Mouse (Mus musculus) ovary, postnatal 14 days (tissue): ENCODE data around the gene Fam19a5.

ENCODE experiments used
- DNase-seq: peaks from one replicate; pipeline ENCODE4 v3.0.0; 2022; ENCODE audit warnings: low spot score

Gene Fam19a5

GRCm38 (mm10) chr15:87597149-87597548 is 53.0 kb downstream of the Fam19a5 start:
- peak; percentile 7 for DNase-seq

GRCm38 (mm10) chr15:87597766-87598165 is 53.7 kb downstream of the Fam19a5 start:
- no peak for DNase-seq

- DNase-seq = no peak
Measured at GRCm38 (mm10) chr15:87598636-87599035, 54.5 kb downstream of the Fam19a5 start.

- DNase-seq = no peak
Measured at GRCm38 (mm10) chr15:87603316-87603715, 59.2 kb downstream of the Fam19a5 start.

GRCm38 (mm10) chr15:87605504-87606280 is 61.6 kb downstream of the Fam19a5 start:
- DNase-seq = no peak

GRCm38 (mm10) chr15:87606702-87607101 is 62.6 kb downstream of the Fam19a5 start:
- no peak for DNase-seq

GRCm38 (mm10) chr15:87609236-87609635 is 65.1 kb downstream of the Fam19a5 start:
- DNase-seq = no peak

- peak; percentile 88 for DNase-seq
Measured at GRCm38 (mm10) chr15:87623966-87624609, 80.0 kb downstream of the Fam19a5 start.

- DNase-seq = no peak
Measured at GRCm38 (mm10) chr15:87624610-87625091, 80.6 kb downstream of the Fam19a5 start.

GRCm38 (mm10) chr15:87625236-87626023 is 81.3 kb downstream of the Fam19a5 start:
- DNase-seq = peak; percentile 83

- no peak for DNase-seq
Measured at GRCm38 (mm10) chr15:87635272-87635671, 91.2 kb downstream of the Fam19a5 start.

- no peak for DNase-seq
Measured at GRCm38 (mm10) chr15:87636407-87636806, 92.3 kb downstream of the Fam19a5 start.

- no peak for DNase-seq
Measured at GRCm38 (mm10) chr15:87637234-87637633, 93.1 kb downstream of the Fam19a5 start.

GRCm38 (mm10) chr15:87638270-87638669 is 94.2 kb downstream of the Fam19a5 start:
- no peak for DNase-seq

- DNase-seq = no peak
Measured at GRCm38 (mm10) chr15:87646313-87647061, 102.4 kb downstream of the Fam19a5 start.

- no peak for DNase-seq
Measured at GRCm38 (mm10) chr15:87649651-87650050, 105.6 kb downstream of the Fam19a5 start.

- no peak for DNase-seq
Measured at GRCm38 (mm10) chr15:87654551-87654950, 110.5 kb downstream of the Fam19a5 start.

- no peak for DNase-seq
Measured at GRCm38 (mm10) chr15:87656496-87657155, 112.5 kb downstream of the Fam19a5 start.

GRCm38 (mm10) chr15:87659729-87660128 is 115.6 kb downstream of the Fam19a5 start:
- no peak for DNase-seq

- DNase-seq = no peak
Measured at GRCm38 (mm10) chr15:87661954-87662353, 117.9 kb downstream of the Fam19a5 start.

GRCm38 (mm10) chr15:87666041-87666750 is 122.1 kb downstream of the Fam19a5 start:
- DNase-seq = no peak
